Mouse (Mus musculus): Measurements from ENCODE around the gene Ogfod3. TPM values are rescaled to one million over a fixed set of nuclear protein-coding genes. Genes with fewer than 3 reads are reported as not detected.

The Ogfod3 gene
- total and polyA plus RNA-seq, 3 experiments: 12.5 to 19.8 (median 15.8) TPM

DNA sequence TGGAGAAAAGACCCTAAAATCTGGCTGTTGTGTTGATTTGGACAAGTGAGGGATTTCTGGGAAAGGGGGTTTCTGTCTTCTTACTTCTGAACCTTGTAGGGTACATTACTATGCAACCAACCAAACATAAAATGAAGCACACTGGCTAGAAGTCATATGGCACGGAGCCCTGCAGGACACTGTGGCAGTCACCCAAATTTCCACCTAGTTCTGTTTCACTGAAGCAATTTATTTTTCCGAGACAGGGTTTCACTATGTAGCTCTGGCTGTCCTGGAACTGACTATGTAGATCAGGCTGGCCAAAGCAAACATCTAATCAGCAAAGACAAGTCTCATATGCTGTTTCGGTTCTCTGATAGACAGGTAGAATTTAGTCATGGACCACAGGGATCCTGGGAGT lies 14.8 kb downstream of the Ogfod3 start:
- H3K27me3 ChIP-seq (ENCODE audit: control insufficient read depth, insufficient read depth, low read length): no peaks in the 10 kb centered on the region
- no peaks in the 10 kb centered on the region for H3K4me1 ChIP-seq (ENCODE audit: control insufficient read depth, insufficient read depth, low read length)
- TF ChIP-seq EP300 (IDR thresholded peaks at IDR 0.05; ENCODE audit: insufficient read depth, low read depth, low read length): no peak
- H3K27ac ChIP-seq: no peak overlapping the region
- no peaks in the 10 kb centered on the region for H3K36me3 ChIP-seq (ENCODE audit: control insufficient read depth, insufficient read depth, low read length)
- no peak overlapping the region for H3K9ac ChIP-seq (ENCODE audit: low read depth, low read length)
- H3K79me2 ChIP-seq (replicated peaks; ENCODE audit: control insufficient read depth, insufficient read depth, low read length): no peaks in the 10 kb centered on the region
- WGBS: 36% methylated on average over 3 of the region's 3 CpGs
- no peak overlapping the region for H3K4me3 ChIP-seq
- DNase-seq: peak; percentile 39 to 42
- intact Hi-C loops (cut with DNase I): no loop called here

DNA sequence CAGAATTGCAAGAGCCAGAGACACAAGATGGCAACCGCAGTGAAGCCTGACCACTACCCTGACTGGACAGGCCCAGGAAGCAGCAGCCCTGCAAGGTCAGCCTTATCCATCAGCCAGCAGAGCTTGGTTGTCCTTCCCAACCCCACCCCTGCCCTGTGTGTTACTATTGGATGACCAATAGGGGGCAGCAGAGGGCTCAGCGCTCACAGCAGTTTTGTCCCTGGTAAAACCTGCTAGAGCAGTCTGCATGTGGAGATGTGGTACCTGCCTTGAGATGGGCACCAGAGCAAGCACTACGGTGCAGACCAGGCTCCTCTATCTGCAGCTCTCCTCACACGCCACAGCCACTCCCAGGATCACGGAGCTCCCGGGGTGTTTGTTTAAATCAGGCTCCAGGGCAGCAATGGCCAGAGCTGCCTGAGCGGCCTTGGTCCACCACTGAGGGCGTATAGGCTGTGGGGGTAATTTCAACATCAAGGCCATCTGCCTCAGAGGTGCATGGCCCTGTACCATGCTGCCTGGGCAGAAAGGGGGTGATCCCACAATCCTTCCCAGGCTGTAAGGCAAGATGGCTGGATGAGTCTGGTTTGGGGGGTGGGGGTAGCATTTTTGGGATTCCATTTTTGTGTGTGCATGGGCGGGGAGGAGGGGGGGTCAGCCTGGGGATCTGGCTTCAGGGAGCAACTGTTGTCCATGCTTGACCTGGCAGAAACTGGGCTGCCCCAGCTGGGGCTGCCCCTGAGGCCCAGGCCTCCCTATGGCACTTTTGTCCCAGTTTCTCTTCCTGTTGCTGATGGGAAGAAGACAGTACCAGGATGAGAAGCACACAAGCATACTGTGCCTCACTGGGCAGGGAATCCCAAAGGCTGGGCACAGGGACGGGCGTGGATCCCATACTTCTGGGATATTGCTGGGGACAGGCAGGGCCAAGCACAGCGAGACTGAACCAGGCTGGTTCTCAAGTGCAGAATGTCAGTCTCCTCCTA lies 27.9 kb downstream of the Ogfod3 start:
- no peak overlapping the region for H3K27ac ChIP-seq
- H3K27me3 ChIP-seq (ENCODE audit: control insufficient read depth, insufficient read depth, low read length): no peaks in the 10 kb centered on the region
- H3K4me1 ChIP-seq (ENCODE audit: control insufficient read depth, insufficient read depth, low read length): no peaks in the 10 kb centered on the region; the same call in 1 of the 2 replicates
- no peak overlapping the region for H3K4me3 ChIP-seq
- H3K79me2 ChIP-seq (replicated peaks; ENCODE audit: control insufficient read depth, insufficient read depth, low read length): no peaks in the 10 kb centered on the region
- intact Hi-C loops (cut with DNase I): no loop called here
- WGBS: 61% methylated on average over 12 of the region's 12 CpGs
- peak; percentile 32 to 39 for DNase-seq
- no peaks in the 10 kb centered on the region for H3K36me3 ChIP-seq (ENCODE audit: control insufficient read depth, insufficient read depth, low read length)
- TF ChIP-seq POLR2A (IDR thresholded peaks at IDR 0.05; ENCODE audit: insufficient read depth, low read depth, low read length) (no peak), CTCF (IDR thresholded peaks at IDR 0.05) (peak; percentile 83)
- H3K9ac ChIP-seq (ENCODE audit: low read depth, low read length): no peak overlapping the region

DNA sequence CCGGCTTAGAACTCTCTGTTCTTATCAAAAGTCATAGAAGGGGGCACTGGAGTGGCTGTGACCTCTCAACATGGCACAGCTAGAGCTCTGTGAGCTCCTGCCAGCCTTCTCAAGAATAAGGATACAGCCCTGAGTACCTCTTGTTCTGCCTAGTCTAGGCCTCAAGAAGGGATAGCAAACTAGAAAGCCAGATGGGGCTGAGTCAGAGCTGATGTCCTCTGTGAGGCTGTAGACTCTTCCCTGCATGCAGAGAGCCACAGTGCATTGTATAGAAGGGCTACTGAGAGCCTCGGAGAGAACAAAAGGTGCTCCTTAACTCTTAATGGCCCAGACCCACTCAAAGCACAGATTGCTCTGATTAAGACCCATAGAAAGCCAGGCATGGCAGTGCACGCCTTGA lies 30.3 kb downstream of the Ogfod3 start:
- no peaks in the 10 kb centered on the region for H3K27me3 ChIP-seq (ENCODE audit: control insufficient read depth, insufficient read depth, low read length)
- DNase-seq: no peak
- H3K36me3 ChIP-seq (ENCODE audit: control insufficient read depth, insufficient read depth, low read length): no peaks in the 10 kb centered on the region
- H3K9ac ChIP-seq (ENCODE audit: low read depth, low read length): no peak overlapping the region
- TF ChIP-seq EP300 (IDR thresholded peaks at IDR 0.05; ENCODE audit: insufficient read depth, low read depth, low read length): no peak
- no peak for TF ChIP-seq CTCF (IDR thresholded peaks at IDR 0.05)
- no peak for TF ChIP-seq POLR2A (IDR thresholded peaks at IDR 0.05; ENCODE audit: insufficient read depth, low read depth, low read length)
- intact Hi-C loops (cut with DNase I): no loop called here
- H3K27ac ChIP-seq: no peak overlapping the region
- H3K4me3 ChIP-seq: no peak overlapping the region
- no peaks in the 10 kb centered on the region for H3K79me2 ChIP-seq (replicated peaks; ENCODE audit: control insufficient read depth, insufficient read depth, low read length)
- no peaks in the 10 kb centered on the region; the same call in 1 of the 2 replicates for H3K4me1 ChIP-seq (ENCODE audit: control insufficient read depth, insufficient read depth, low read length)
- WGBS: 67% methylated on average over 3 of the region's 3 CpGs

DNA sequence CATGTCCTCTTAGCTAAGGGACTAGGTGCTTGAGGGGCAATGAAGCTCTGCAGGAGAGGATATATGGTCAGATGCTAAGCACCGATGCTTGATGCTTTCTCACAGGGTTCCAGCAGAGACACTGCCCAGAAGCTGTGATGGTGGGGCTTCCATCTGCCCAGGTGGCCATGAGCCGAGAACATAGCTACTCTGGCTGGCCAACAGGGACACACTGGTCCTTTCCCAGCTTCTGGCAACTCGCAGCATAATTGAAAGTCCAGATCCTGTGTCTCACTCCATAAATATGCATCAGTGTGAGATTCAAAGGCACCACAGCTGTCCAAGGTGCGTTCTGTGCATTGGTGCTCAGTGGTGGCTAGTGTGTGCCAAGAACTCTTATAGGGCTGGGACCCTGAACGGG lies 31.3 kb downstream of the Ogfod3 start:
- intact Hi-C loops (cut with DNase I): no loop called here
- no peak for DNase-seq
- no peak for TF ChIP-seq POLR2A (IDR thresholded peaks at IDR 0.05; ENCODE audit: insufficient read depth, low read depth, low read length)
- TF ChIP-seq EP300 (IDR thresholded peaks at IDR 0.05; ENCODE audit: insufficient read depth, low read depth, low read length): no peak
- TF ChIP-seq CTCF (IDR thresholded peaks at IDR 0.05): no peak
- Histone ChIP-seq H3K4me1 (ENCODE audit: control insufficient read depth, insufficient read depth, low read length) (no peaks in the 10 kb centered on the region; the same call in 1 of the 2 replicates), H3K9ac (ENCODE audit: low read depth, low read length) (no peak overlapping the region), H3K27ac (no peak overlapping the region), H3K36me3 (ENCODE audit: control insufficient read depth, insufficient read depth, low read length) (no peaks in the 10 kb centered on the region), H3K4me3 (no peak overlapping the region), H3K27me3 (ENCODE audit: control insufficient read depth, insufficient read depth, low read length) (no peaks in the 10 kb centered on the region), H3K79me2 (replicated peaks; ENCODE audit: control insufficient read depth, insufficient read depth, low read length) (no peaks in the 10 kb centered on the region)
- 75% methylated on average over 5 of the region's 5 CpGs for WGBS

DNA sequence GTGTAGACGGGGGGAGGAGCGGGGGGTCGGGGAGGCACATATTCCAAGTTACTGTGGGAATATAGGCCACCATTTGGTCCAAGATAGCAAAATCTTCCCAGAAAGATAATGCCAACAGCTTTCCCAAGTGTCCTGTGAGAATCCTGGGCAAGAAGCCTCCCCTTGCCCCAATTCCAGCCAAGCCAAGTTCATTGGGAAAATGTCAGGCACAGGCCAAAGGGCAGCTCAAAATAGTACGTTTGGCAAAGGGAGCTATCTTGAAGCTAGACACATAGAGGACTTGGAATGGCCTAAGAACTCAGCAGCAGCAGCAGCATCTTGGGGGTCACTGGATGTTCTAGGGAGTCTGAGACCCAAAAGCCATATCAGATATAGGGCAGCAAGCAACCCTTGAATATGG lies 40.8 kb downstream of the Ogfod3 start:
- Histone ChIP-seq H3K4me3 (no peak overlapping the region), H3K36me3 (ENCODE audit: control insufficient read depth, insufficient read depth, low read length) (no peaks in the 10 kb centered on the region), H3K4me1 (ENCODE audit: control insufficient read depth, insufficient read depth, low read length) (no peaks in the 10 kb centered on the region), H3K9ac (ENCODE audit: low read depth, low read length) (no peak overlapping the region), H3K27ac (no peak overlapping the region), H3K27me3 (ENCODE audit: control insufficient read depth, insufficient read depth, low read length) (no peaks in the 10 kb centered on the region), H3K79me2 (replicated peaks; ENCODE audit: control insufficient read depth, insufficient read depth, low read length) (no peaks in the 10 kb centered on the region)
- TF ChIP-seq CTCF (IDR thresholded peaks at IDR 0.05): no peak
- no peak for TF ChIP-seq POLR2A (IDR thresholded peaks at IDR 0.05; ENCODE audit: insufficient read depth, low read depth, low read length)
- no peak for TF ChIP-seq EP300 (IDR thresholded peaks at IDR 0.05; ENCODE audit: insufficient read depth, low read depth, low read length)
- intact Hi-C loops (cut with DNase I): no loop called here
- WGBS: 77% methylated on average over 4 of the region's 4 CpGs
- DNase-seq: no peak

DNA sequence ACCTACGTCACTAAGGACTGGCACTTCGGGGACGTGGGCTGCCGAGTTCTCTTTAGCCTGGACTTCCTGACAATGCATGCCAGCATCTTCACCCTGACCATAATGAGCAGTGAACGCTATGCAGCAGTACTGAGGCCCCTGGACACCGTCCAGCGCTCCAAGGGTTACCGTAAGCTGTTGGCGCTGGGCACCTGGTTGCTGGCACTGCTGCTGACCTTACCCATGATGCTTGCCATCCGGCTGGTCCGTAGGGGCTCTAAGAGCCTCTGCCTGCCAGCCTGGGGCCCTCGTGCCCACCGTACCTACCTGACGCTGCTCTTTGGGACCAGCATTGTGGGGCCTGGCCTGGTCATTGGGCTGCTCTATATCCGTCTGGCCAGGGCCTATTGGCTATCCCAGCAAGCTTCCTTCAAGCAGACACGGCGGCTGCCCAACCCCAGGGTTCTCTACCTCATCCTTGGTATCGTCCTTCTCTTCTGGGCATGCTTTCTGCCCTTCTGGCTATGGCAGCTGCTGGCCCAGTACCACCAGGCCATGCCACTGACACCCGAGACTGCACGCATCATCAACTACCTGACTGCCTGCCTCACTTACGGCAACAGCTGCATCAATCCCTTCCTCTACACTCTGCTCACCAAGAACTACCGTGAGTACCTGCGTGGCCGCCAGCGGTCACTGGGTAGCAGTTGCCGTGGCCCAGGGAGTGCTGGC lies 43.7 kb downstream of the Ogfod3 start:
- intact Hi-C loops (cut with DNase I): no loop called here
- Histone ChIP-seq H3K27ac (no peak overlapping the region), H3K4me1 (ENCODE audit: control insufficient read depth, insufficient read depth, low read length) (no peaks in the 10 kb centered on the region; the same call in 1 of the 2 replicates), H3K79me2 (replicated peaks; ENCODE audit: control insufficient read depth, insufficient read depth, low read length) (no peaks in the 10 kb centered on the region), H3K27me3 (ENCODE audit: control insufficient read depth, insufficient read depth, low read length) (no peaks in the 10 kb centered on the region), H3K36me3 (ENCODE audit: control insufficient read depth, insufficient read depth, low read length) (no peaks in the 10 kb centered on the region), H3K4me3 (no peak overlapping the region), H3K9ac (ENCODE audit: low read depth, low read length) (no peak overlapping the region)
- no peak for DNase-seq
- WGBS: 88% methylated on average over 26 of the region's 26 CpGs
- no peak for TF ChIP-seq POLR2A (IDR thresholded peaks at IDR 0.05; ENCODE audit: insufficient read depth, low read depth, low read length)
- TF ChIP-seq EP300 (IDR thresholded peaks at IDR 0.05; ENCODE audit: insufficient read depth, low read depth, low read length): no peak
- TF ChIP-seq CTCF (IDR thresholded peaks at IDR 0.05): no peak
